Mouse (Mus musculus): ENCODE data around the gene Olfr1358. TPM values are rescaled to one million over a fixed set of nuclear protein-coding genes. Genes with fewer than 3 reads are reported as not detected.
"Not testable (repeated sequence)": the region's sequence is repeated elsewhere in the genome, so short reads cannot be mapped to it uniquely, and the experiment has no call there.

Olfr1358 gene
- not detected in 2 replicates for polyA plus RNA-seq (2012; rRNA removed)

GRCm38 (mm10) chr10:78517128-78517527 lies at the start of gene Olfr1358:
Gene Olfr1358 (plus strand): TSS chr10:78517428.
- no peak for DNase-seq (ENCODE audit: extremely low spot score in 1 of 2, low spot score in 1 of 2)

- DNase-seq (ENCODE audit: extremely low spot score in 1 of 2, low spot score in 1 of 2) = no peak
Observed at GRCm38 (mm10) chr10:78467761-78468310, 49.4 kb upstream of the Olfr1358 start.

GRCm38 (mm10) chr10:78470582-78471313 lies 46.5 kb upstream of the Olfr1358 start:
- peak in 1 of 2 experiments; percentile 70 for DNase-seq (ENCODE audit: extremely low spot score in 1 of 2, low spot score in 1 of 2)

- DNase-seq (ENCODE audit: extremely low spot score in 1 of 2, low spot score in 1 of 2) = no peak
Observed at GRCm38 (mm10) chr10:78472046-78472445, 45.2 kb upstream of the Olfr1358 start.

GRCm38 (mm10) chr10:78473434-78473833 lies 43.8 kb upstream of the Olfr1358 start:
- no peak for DNase-seq (ENCODE audit: extremely low spot score in 1 of 2, low spot score in 1 of 2)

GRCm38 (mm10) chr10:78474759-78475158 lies 42.5 kb upstream of the Olfr1358 start:
- DNase-seq (ENCODE audit: extremely low spot score in 1 of 2, low spot score in 1 of 2) = no peak

- no peak for DNase-seq (ENCODE audit: extremely low spot score in 1 of 2, low spot score in 1 of 2)
Observed at GRCm38 (mm10) chr10:78476821-78477220, 40.4 kb upstream of the Olfr1358 start.

GRCm38 (mm10) chr10:78480954-78481927 lies 36.0 kb upstream of the Olfr1358 start:
- DNase-seq (ENCODE audit: extremely low spot score in 1 of 2, low spot score in 1 of 2) = no peak

- no peak for DNase-seq (ENCODE audit: extremely low spot score in 1 of 2, low spot score in 1 of 2)
Observed at GRCm38 (mm10) chr10:78481928-78482499, 35.2 kb upstream of the Olfr1358 start.

- not testable (repeated sequence) for DNase-seq (ENCODE audit: extremely low spot score in 1 of 2, low spot score in 1 of 2)
Observed at GRCm38 (mm10) chr10:78485369-78485768, 31.9 kb upstream of the Olfr1358 start.

- DNase-seq (ENCODE audit: extremely low spot score in 1 of 2, low spot score in 1 of 2) = no peak
Observed at GRCm38 (mm10) chr10:78486871-78487270, 30.4 kb upstream of the Olfr1358 start.

- DNase-seq (ENCODE audit: extremely low spot score in 1 of 2, low spot score in 1 of 2) = peak in 1 of 2 experiments; percentile 89
Observed at GRCm38 (mm10) chr10:78487431-78488086, 29.7 kb upstream of the Olfr1358 start.

- DNase-seq (ENCODE audit: extremely low spot score in 1 of 2, low spot score in 1 of 2) = no peak
Observed at GRCm38 (mm10) chr10:78502986-78503733, 14.1 kb upstream of the Olfr1358 start.

- DNase-seq (ENCODE audit: extremely low spot score in 1 of 2, low spot score in 1 of 2) = no peak
Observed at GRCm38 (mm10) chr10:78519792-78520191, 2.6 kb downstream of the Olfr1358 start.

GRCm38 (mm10) chr10:78520260-78521005 lies 3.2 kb downstream of the Olfr1358 start:
- DNase-seq (ENCODE audit: extremely low spot score in 1 of 2, low spot score in 1 of 2) = peak in 1 of 2 experiments; percentile 3

GRCm38 (mm10) chr10:78525071-78525470 lies 7.8 kb downstream of the Olfr1358 start:
- not testable (repeated sequence) for DNase-seq (ENCODE audit: extremely low spot score in 1 of 2, low spot score in 1 of 2)

- DNase-seq (ENCODE audit: extremely low spot score in 1 of 2, low spot score in 1 of 2) = no peak
Observed at GRCm38 (mm10) chr10:78525511-78525910, 8.3 kb downstream of the Olfr1358 start.

GRCm38 (mm10) chr10:78540943-78541342 lies 23.7 kb downstream of the Olfr1358 start:
- peak in 1 of 2 experiments; percentile 29 for DNase-seq (ENCODE audit: extremely low spot score in 1 of 2, low spot score in 1 of 2)

- DNase-seq (ENCODE audit: extremely low spot score in 1 of 2, low spot score in 1 of 2) = no peak
Observed at GRCm38 (mm10) chr10:78565070-78565469, 47.8 kb downstream of the Olfr1358 start.

Data from frontal cortex, adult 2 months (tissue).